Mouse (Mus musculus): ENCODE measurements around the gene Olfr959. TPM values are rescaled to one million over a fixed set of nuclear protein-coding genes. Genes with fewer than 3 reads are reported as not detected.

Gene Olfr959
- total RNA-seq (2021), result not detected
- long read RNA-seq, experiment 1, result 0 reads
- long read RNA-seq, experiment 2, result 0 reads

DNA sequence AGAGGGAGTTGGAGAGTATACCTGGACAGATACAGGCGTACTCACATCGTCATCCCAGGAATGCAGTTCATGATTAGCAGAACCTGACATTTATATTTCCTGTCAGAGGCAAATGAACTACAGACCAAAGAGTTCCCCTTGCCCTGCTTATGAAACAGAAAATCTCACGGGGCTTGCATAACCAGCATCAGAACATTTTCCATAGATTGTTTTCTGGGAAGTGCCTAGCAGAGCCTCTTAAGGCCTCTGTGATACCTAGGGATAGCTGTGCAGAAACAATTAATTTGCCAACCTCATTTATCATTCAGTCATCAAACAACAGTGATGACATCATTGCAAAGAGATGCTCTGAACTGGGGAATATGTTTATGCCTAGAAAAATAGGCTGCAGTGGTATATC lies at the start of gene Olfr959:
TSS of gene Olfr959 (minus strand) at position 101 of the 400 bp plus-strand sequence.
- no peak for DNase-seq (ENCODE audit: low spot score)

- no peak for DNase-seq (ENCODE audit: low spot score)
Measured at GRCm38 (mm10) chr9:39624711-39625110, 49.3 kb upstream of the Olfr959 start.

- DNase-seq (ENCODE audit: low spot score), result no peak
Measured at GRCm38 (mm10) chr9:39623783-39624182, 48.4 kb upstream of the Olfr959 start.

- DNase-seq (ENCODE audit: low spot score), result no peak
Measured at GRCm38 (mm10) chr9:39621073-39621472, 45.7 kb upstream of the Olfr959 start, which contains the start of gene Olfr960. TSS of gene Olfr960 (plus strand) at chr9:39621373.

- DNase-seq (ENCODE audit: low spot score), result no peak
Measured at GRCm38 (mm10) chr9:39611953-39612352, 36.6 kb upstream of the Olfr959 start.

GRCm38 (mm10) chr9:39610355-39610754 lies 35.0 kb upstream of the Olfr959 start, which contains the start of gene Olfr148:
TSS of gene Olfr148 (plus strand) at chr9:39610655.
- DNase-seq (ENCODE audit: low spot score), result no peak

DNA sequence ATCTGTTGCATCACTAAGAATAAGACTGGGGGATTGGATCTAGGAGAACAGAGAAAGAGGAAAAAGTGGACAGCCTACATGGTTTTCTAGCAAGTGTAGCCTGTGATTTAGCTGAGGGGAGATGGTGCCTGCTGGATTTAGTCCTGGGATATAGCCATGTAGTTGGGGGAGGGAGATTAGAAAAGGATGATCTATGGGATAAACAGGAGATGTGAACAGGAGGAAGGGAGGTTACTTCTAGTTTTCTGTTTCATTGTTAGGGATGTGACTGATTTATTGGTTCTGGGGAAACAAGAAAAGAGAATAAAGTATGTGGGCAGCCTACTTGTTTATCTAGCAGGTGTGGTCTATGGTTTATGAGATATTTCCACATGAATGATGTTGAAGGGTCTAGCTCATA lies 33.1 kb upstream of the Olfr959 start:
- DNase-seq (ENCODE audit: low spot score), result no peak

DNA sequence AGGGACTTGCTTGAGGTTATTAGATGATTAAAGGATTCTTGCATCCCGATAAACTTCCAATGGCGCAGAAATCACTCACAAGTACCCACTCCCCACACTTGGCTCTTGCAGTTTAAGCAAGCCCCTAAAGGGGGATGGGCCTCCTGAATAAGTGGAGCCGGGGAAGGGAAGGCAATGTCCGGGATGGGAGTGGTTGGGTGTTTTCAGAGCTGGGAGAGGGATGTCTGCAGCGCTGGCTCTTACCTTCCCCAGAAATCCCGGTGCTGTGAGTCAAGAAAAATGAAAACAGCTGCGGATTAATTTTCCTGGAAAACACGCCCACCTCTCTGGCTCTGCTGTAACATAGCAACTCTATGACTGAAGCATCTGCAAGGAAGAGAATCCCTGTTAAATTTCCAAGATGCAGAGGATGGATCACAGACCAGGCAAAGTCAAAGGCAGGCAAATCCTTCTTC lies 28.7 kb upstream of the Olfr959 start, which contains the start of gene AW551984:
TSS of gene AW551984 (minus strand) at position 405 of the 455 bp plus-strand sequence.
- no peak for DNase-seq (ENCODE audit: low spot score)

- no peak for DNase-seq (ENCODE audit: low spot score)
Measured at GRCm38 (mm10) chr9:39603333-39603845, 28.0 kb upstream of the Olfr959 start.

GRCm38 (mm10) chr9:39602536-39603332 lies 27.4 kb upstream of the Olfr959 start:
- DNase-seq (ENCODE audit: low spot score), result no peak

GRCm38 (mm10) chr9:39577050-39577449 lies 1.7 kb upstream of the Olfr959 start:
- no peak for DNase-seq (ENCODE audit: low spot score)

DNA sequence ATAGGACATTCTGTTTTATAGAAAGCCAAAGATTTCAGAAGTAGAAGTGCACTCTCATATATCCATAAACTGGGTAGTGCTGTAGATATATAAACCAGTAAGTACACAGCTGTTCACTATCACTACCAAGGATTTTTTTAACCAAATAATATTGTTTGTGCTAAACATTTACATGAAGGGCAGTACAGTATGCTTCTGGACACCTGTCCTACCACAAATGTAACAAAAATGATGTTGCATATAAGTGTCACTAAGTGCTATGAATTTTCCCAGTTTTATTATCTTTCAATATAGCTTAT lies 17.1 kb downstream of the Olfr959 start:
- DNase-seq (ENCODE audit: low spot score), result no peak

- no peak for DNase-seq (ENCODE audit: low spot score)
Measured at GRCm38 (mm10) chr9:39557529-39558348, 17.6 kb downstream of the Olfr959 start.

DNA sequence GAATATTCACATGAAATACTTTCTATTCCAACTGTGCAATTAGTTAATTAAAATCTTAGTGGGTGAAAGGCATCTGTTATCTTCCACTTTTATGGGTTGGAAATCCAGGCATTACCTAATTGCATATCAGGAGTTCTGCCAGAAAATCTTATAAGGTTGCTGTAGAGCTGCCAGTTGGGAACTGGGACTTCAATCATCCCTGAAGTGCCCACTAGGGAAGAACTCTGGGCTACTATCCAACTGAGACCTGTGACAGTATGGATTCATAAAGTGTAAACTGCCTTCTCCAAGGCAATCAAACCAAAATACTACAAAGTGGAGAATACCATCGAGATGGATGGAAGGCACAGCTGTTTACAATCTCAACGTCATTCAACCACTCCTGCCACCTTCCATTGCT lies 21.4 kb downstream of the Olfr959 start, which contains the start of gene Olfr958:
TSS of gene Olfr958 (minus strand) at position 109 of the 400 bp plus-strand sequence.
- no peak for DNase-seq (ENCODE audit: low spot score)

DNA sequence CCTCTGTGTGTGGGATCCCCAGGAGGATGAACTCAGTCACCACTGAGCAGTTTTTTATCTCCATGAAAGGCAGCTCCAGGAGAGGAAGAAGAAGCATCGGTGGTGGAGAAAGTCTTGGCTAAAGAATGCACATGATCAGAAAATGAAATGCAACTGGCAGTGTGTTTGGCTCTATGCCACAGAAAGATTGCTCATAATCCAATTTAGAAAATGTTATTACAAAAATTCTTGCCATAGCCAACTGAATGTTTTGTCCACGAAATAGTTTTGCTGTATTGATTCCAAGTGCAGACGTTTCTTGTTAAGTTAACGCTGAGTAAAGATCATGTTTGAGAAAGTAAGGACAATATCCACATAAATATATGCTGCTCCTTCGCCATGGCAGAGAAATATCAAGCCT lies 24.6 kb downstream of the Olfr959 start:
- no peak for DNase-seq (ENCODE audit: low spot score)

DNA sequence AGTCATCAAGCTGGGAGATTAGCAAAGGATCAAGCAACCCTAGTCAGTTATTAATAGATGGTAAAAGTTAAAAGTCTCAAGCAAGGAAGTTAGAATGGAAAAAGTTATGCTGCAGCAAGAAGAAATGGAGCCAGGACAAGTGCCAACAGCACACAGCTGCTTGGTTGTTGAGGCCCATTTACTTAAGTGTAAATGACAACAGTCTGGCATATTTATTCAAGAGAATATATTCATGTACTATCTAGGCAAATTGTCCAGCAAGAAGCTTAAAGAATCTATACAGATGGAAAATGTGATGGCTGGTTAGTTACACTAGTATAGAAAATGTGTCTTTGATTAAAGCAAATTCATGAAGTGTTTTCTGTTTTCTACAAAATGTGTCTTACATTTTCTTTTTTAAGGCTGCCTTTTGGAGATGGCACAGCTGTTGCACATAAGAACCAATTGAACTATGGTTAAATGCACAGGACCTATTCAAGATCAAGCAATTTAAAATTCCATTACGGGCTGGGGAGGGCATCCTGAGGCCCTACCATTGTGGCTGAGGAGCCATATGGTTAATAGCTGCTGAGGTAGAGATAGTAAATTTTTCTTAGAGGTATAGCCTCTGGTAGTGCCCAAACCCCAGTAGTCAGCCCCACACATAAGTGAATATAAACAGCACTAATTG lies 51.6 kb downstream of the Olfr959 start:
- DNase-seq (ENCODE audit: low spot score), result no peak

Other genes starting within 250 kb of the Olfr959 start
- not detected for gene Olfr948, start 249.5 kb downstream of the Olfr959 start, total RNA-seq (2021)
- gene Olfr951, start 188.2 kb downstream of the Olfr959 start, total RNA-seq (2021), result not detected
- gene Olfr952, start 148.4 kb downstream of the Olfr959 start, total RNA-seq (2021), result not detected
- gene Olfr954, start 118.9 kb downstream of the Olfr959 start, total RNA-seq (2021), result not detected
- gene Olfr955, start 103.6 kb downstream of the Olfr959 start, total RNA-seq (2021), result not detected
- gene Olfr44, start 81.6 kb downstream of the Olfr959 start, total RNA-seq (2021), result not detected
- gene Olfr957, start 59.8 kb downstream of the Olfr959 start, total RNA-seq (2021), result not detected
- gene Olfr958, start 21.5 kb downstream of the Olfr959 start, total RNA-seq (2021), result not detected
- gene AW551984, start 28.8 kb upstream of the Olfr959 start, total RNA-seq (2021), result under 1 TPM; 0.38 to 0.66 TPM
- not detected for gene Olfr148, start 35.1 kb upstream of the Olfr959 start, total RNA-seq (2021)
- not detected for gene Olfr960, start 45.8 kb upstream of the Olfr959 start, total RNA-seq (2021)
- not detected for gene Olfr961, start 69.5 kb upstream of the Olfr959 start, total RNA-seq (2021)
- gene Olfr963, start 91.6 kb upstream of the Olfr959 start, total RNA-seq (2021), result not detected
- gene Olfr149, start 131.5 kb upstream of the Olfr959 start, total RNA-seq (2021), result not detected
- not detected for gene Olfr965, start 135.8 kb upstream of the Olfr959 start, total RNA-seq (2021)
- gene Olfr150, start 155.4 kb upstream of the Olfr959 start, total RNA-seq (2021), result not detected
- not detected for gene Olfr967, start 170.7 kb upstream of the Olfr959 start, total RNA-seq (2021)
- gene Olfr968, start 207.7 kb upstream of the Olfr959 start, total RNA-seq (2021), result not detected
- gene Olfr969, start 215.4 kb upstream of the Olfr959 start, total RNA-seq (2021), result not detected
- not detected for gene Olfr970, start 233.3 kb upstream of the Olfr959 start, total RNA-seq (2021)